Mouse (Mus musculus): ENCODE data around the gene Fzd2. TPM values are rescaled to one million over a fixed set of nuclear protein-coding genes. Genes with fewer than 3 reads are reported as not detected.
"Not testable (repeated sequence)": the region's sequence is repeated elsewhere in the genome, so short reads cannot be mapped to it uniquely, and the experiment has no call there.

Gene Fzd2
- total RNA-seq (2022): 1 to 10 TPM; 1.5 to 2.5 (median 2.2) TPM

GRCm38 (mm10) chr11:102604010-102604584 lies at the start of gene Fzd2:
Gene Fzd2, plus strand, starts transcription at chr11:102604396.
- DNase-seq (ENCODE audit: low spot score): peak; percentile 90

- no peak for DNase-seq (ENCODE audit: low spot score)
Measured at GRCm38 (mm10) chr11:102555400-102556030, 48.7 kb upstream of the Fzd2 start.

- peak; percentile 95 for DNase-seq (ENCODE audit: low spot score)
Measured at GRCm38 (mm10) chr11:102556031-102556715, 48.0 kb upstream of the Fzd2 start, which contains the start of gene Gpatch8. Gene Gpatch8, minus strand, starts transcription at chr11:102556392.

- no peak for DNase-seq (ENCODE audit: low spot score)
Measured at GRCm38 (mm10) chr11:102556716-102557074, 47.5 kb upstream of the Fzd2 start.

GRCm38 (mm10) chr11:102557386-102557785 lies 46.8 kb upstream of the Fzd2 start:
- DNase-seq (ENCODE audit: low spot score): no peak

GRCm38 (mm10) chr11:102558704-102559103 lies 45.5 kb upstream of the Fzd2 start:
- no peak for DNase-seq (ENCODE audit: low spot score)

- DNase-seq (ENCODE audit: low spot score): not testable (repeated sequence)
Measured at GRCm38 (mm10) chr11:102564952-102565671, 39.1 kb upstream of the Fzd2 start.

- no peak for DNase-seq (ENCODE audit: low spot score)
Measured at GRCm38 (mm10) chr11:102565741-102566140, 38.5 kb upstream of the Fzd2 start.

GRCm38 (mm10) chr11:102566290-102566689 lies 37.9 kb upstream of the Fzd2 start:
- DNase-seq (ENCODE audit: low spot score): no peak

GRCm38 (mm10) chr11:102567157-102567556 lies 37.0 kb upstream of the Fzd2 start:
- no peak for DNase-seq (ENCODE audit: low spot score)

- no peak for DNase-seq (ENCODE audit: low spot score)
Measured at GRCm38 (mm10) chr11:102567723-102568122, 36.5 kb upstream of the Fzd2 start.

GRCm38 (mm10) chr11:102568191-102568590 lies 36.0 kb upstream of the Fzd2 start:
- DNase-seq (ENCODE audit: low spot score): no peak

GRCm38 (mm10) chr11:102568756-102569377 lies 35.3 kb upstream of the Fzd2 start:
- no peak for DNase-seq (ENCODE audit: low spot score)

- peak; percentile 83 for DNase-seq (ENCODE audit: low spot score)
Measured at GRCm38 (mm10) chr11:102572866-102573663, 31.1 kb upstream of the Fzd2 start.

GRCm38 (mm10) chr11:102575034-102575433 lies 29.2 kb upstream of the Fzd2 start:
- DNase-seq (ENCODE audit: low spot score): no peak

- DNase-seq (ENCODE audit: low spot score): no peak
Measured at GRCm38 (mm10) chr11:102576050-102576754, 28.0 kb upstream of the Fzd2 start.

- DNase-seq (ENCODE audit: low spot score): peak; percentile 80
Measured at GRCm38 (mm10) chr11:102578341-102579118, 25.7 kb upstream of the Fzd2 start.

GRCm38 (mm10) chr11:102579165-102580033 lies 24.8 kb upstream of the Fzd2 start, which contains the start of gene Gm11627:
Gene Gm11627, minus strand, starts transcription at chr11:102579461.
- DNase-seq (ENCODE audit: low spot score): no peak

GRCm38 (mm10) chr11:102580034-102580330 lies 24.2 kb upstream of the Fzd2 start:
- no peak for DNase-seq (ENCODE audit: low spot score)

All from heart, adult 8-10 months (tissue).